Mouse (Mus musculus) hindbrain, embryonic 12.5 days (tissue): ENCODE measurements at regions not wholly inside any gene's neighbourhood (a gene's known extent, or its start where the extent isn't known, plus 50 kb on each side); places are given as distances from the start of the nearest gene placed in this dataset.

Experiments
- ATAC-seq: fragments of 200-750 bp; cut with Nextera tagmentation; 2 replicates; pipeline ENCODE4 v1.8.0; 2017; ENCODE audit warnings: moderate TSS enrichment; ENCODE audit not compliant: low FRiP score
- H3K27ac ChIP-seq: fragments of 300-500 bp; sonication (generic); 2 replicates; pipeline ENCODE4 v1.5.1; 2016; ENCODE audit warnings: mild to moderate bottlenecking
- H3K27me3 ChIP-seq: fragments of 300-500 bp; sonication (generic); 2 replicates; pipeline ENCODE4 v1.6.1; 2016; ENCODE audit warnings: mild to moderate bottlenecking
- H3K36me3 ChIP-seq: fragments of 300-500 bp; sonication (generic); 2 replicates; pipeline ENCODE4 v1.6.1; 2016; ENCODE audit warnings: mild to moderate bottlenecking
- H3K4me1 ChIP-seq: fragments of 300-500 bp; sonication (generic); 2 replicates; pipeline ENCODE4 v1.6.1; 2016
- H3K4me2 ChIP-seq: fragments of 300-500 bp; sonication (generic); replicated peaks from 2 replicates; pipeline ENCODE4 v1.6.1; 2016; ENCODE audit warnings: mild to moderate bottlenecking
- H3K4me3 ChIP-seq: fragments of 300-500 bp; sonication (generic); 2 replicates; pipeline ENCODE4 v1.5.1; 2016; ENCODE audit warnings: mild to moderate bottlenecking
- H3K9ac ChIP-seq: fragments of 300-500 bp; sonication (generic); 2 replicates; pipeline ENCODE4 v1.6.1; 2016; ENCODE audit warnings: mild to moderate bottlenecking, moderate library complexity
- H3K9me3 ChIP-seq: fragments of 300-500 bp; sonication (generic); replicated peaks from 2 replicates; pipeline ENCODE4 v1.6.1; 2016; ENCODE audit warnings: mild to moderate bottlenecking
- WGBS: fragments of 180-500 bp; shearing (Covaris S2); methylation state at CpG from one replicate; pipeline ENCODE4 v1.1.7; 2016; 5-methylcytosine and 5-hydroxymethylcytosine counted together

- Histone ChIP-seq H3K4me1 (peaks cover 21% of the 10 kb centered on the region), H3K36me3 (no peaks in the 10 kb centered on the region), H3K4me2 (no peak overlapping the region), H3K9me3 (no peaks in the 10 kb centered on the region), H3K4me3 (no peak overlapping the region), H3K27me3 (0 out of 2 replicates have a peak, but pooled peaks cover 3% of the 10 kb centered on the region), H3K27ac (no peak overlapping the region), H3K9ac (no peak overlapping the region)
- ATAC-seq, result no peak
- WGBS, result 86% methylated on average over 10 of the region's 10 CpGs
Measured at GRCm38 (mm10) chr2:166250571-166250970, 95.1 kb upstream of the Sulf2 start.

- Histone ChIP-seq H3K4me2 (no peak overlapping the region), H3K4me1 (peaks cover 12% of the 10 kb centered on the region), H3K9ac (no peak overlapping the region), H3K4me3 (no peak overlapping the region), H3K9me3 (no peaks in the 10 kb centered on the region), H3K27ac (peak overlapping the region; percentile 62), H3K27me3 (0 out of 2 replicates have a peak, but pooled peaks cover 3% of the 10 kb centered on the region), H3K36me3 (no peaks in the 10 kb centered on the region)
- ATAC-seq, result peak; percentile 48; the same call in 1 of the 2 replicates
- WGBS, result 36% methylated on average over 7 of the region's 7 CpGs
Measured at GRCm38 (mm10) chr2:166249338-166249950, 94.0 kb upstream of the Sulf2 start.

- Histone ChIP-seq H3K27me3 (peaks cover 3% of the 10 kb centered on the region; the same call in 1 of the 2 replicates), H3K4me1 (peaks cover 12% of the 10 kb centered on the region), H3K4me2 (no peak overlapping the region), H3K27ac (no peak overlapping the region), H3K4me3 (no peak overlapping the region), H3K9ac (no peak overlapping the region), H3K9me3 (no peaks in the 10 kb centered on the region), H3K36me3 (no peaks in the 10 kb centered on the region)
- no peak for ATAC-seq
- WGBS, result 77% methylated on average over 17 of the region's 17 CpGs
Measured at GRCm38 (mm10) chr2:166246401-166247189, 91.1 kb upstream of the Sulf2 start.

- H3K27me3 ChIP-seq, result peaks cover 6% of the 10 kb centered on the region
- H3K4me2 ChIP-seq, result no peak overlapping the region
- no peaks in the 10 kb centered on the region for H3K36me3 ChIP-seq
- H3K9me3 ChIP-seq, result peaks cover 5% of the 10 kb centered on the region; the same call in 1 of the 2 replicates
- no peak for ATAC-seq
- H3K27ac ChIP-seq, result no peak overlapping the region
- no peak overlapping the region for H3K9ac ChIP-seq
- no peak overlapping the region for H3K4me3 ChIP-seq
- peaks cover 10% of the 10 kb centered on the region for H3K4me1 ChIP-seq
- 61% methylated on average over 8 of the region's 8 CpGs for WGBS
Measured at GRCm38 (mm10) chr2:166245219-166245618, 89.8 kb upstream of the Sulf2 start.

GRCm38 (mm10) chr2:166242786-166243521, 87.5 kb upstream of the Sulf2 start:
- H3K27ac ChIP-seq, result no peak overlapping the region
- H3K4me2 ChIP-seq, result no peak overlapping the region
- H3K9me3 ChIP-seq, result peaks cover 8% of the 10 kb centered on the region; the same call in 1 of the 2 replicates
- ATAC-seq, result no peak
- no peaks in the 10 kb centered on the region for H3K36me3 ChIP-seq
- 75% methylated on average over 14 of the region's 14 CpGs for WGBS
- peaks cover 6% of the 10 kb centered on the region for H3K27me3 ChIP-seq
- no peak overlapping the region for H3K4me3 ChIP-seq
- peaks cover 11% of the 10 kb centered on the region for H3K4me1 ChIP-seq
- H3K9ac ChIP-seq, result no peak overlapping the region

- ATAC-seq, result no peak
- H3K4me2 ChIP-seq, result no peak overlapping the region
- H3K9ac ChIP-seq, result no peak overlapping the region
- H3K4me1 ChIP-seq, result peaks cover 21% of the 10 kb centered on the region
- H3K9me3 ChIP-seq, result peaks cover 8% of the 10 kb centered on the region; the same call in 1 of the 2 replicates
- no peaks in the 10 kb centered on the region for H3K36me3 ChIP-seq
- no peak overlapping the region for H3K27ac ChIP-seq
- H3K4me3 ChIP-seq, result no peak overlapping the region
- H3K27me3 ChIP-seq, result peaks cover 3% of the 10 kb centered on the region
- WGBS, result 84% methylated on average over 3 of the region's 3 CpGs
Measured at GRCm38 (mm10) chr2:166241310-166241709, 85.8 kb upstream of the Sulf2 start.

- H3K36me3 ChIP-seq, result no peaks in the 10 kb centered on the region
- H3K4me3 ChIP-seq, result no peak overlapping the region
- no peak for ATAC-seq
- H3K9ac ChIP-seq, result no peak overlapping the region
- no peak overlapping the region; the same call in 1 of the 2 replicates for H3K27ac ChIP-seq
- 70% methylated on average over 4 of the region's 4 CpGs for WGBS
- peaks cover 3% of the 10 kb centered on the region for H3K27me3 ChIP-seq
- no peak overlapping the region for H3K4me2 ChIP-seq
- H3K9me3 ChIP-seq, result peaks cover 8% of the 10 kb centered on the region; the same call in 1 of the 2 replicates
- peaks cover 19% of the 10 kb centered on the region for H3K4me1 ChIP-seq
Measured at GRCm38 (mm10) chr2:166240056-166240455, 84.6 kb upstream of the Sulf2 start.

- Histone ChIP-seq H3K9ac (no peak overlapping the region), H3K36me3 (no peaks in the 10 kb centered on the region), H3K27ac (peak overlapping the region; percentile 82), H3K4me3 (no peak overlapping the region), H3K4me1 (peaks cover 25% of the 10 kb centered on the region), H3K4me2 (no peak overlapping the region), H3K9me3 (peaks cover 8% of the 10 kb centered on the region; the same call in 1 of the 2 replicates), H3K27me3 (peaks cover 7% of the 10 kb centered on the region)
- 21% methylated on average over 13 of the region's 13 CpGs for WGBS
- ATAC-seq, result peak; percentile 91
Measured at GRCm38 (mm10) chr2:166237554-166238269, 82.2 kb upstream of the Sulf2 start.

GRCm38 (mm10) chr2:166236102-166236501, 80.6 kb upstream of the Sulf2 start:
- Histone ChIP-seq H3K4me3 (no peak overlapping the region), H3K9me3 (peaks cover 8% of the 10 kb centered on the region; the same call in 1 of the 2 replicates), H3K27ac (no peak overlapping the region), H3K36me3 (no peaks in the 10 kb centered on the region), H3K27me3 (peaks cover 6% of the 10 kb centered on the region), H3K4me1 (peaks cover 28% of the 10 kb centered on the region), H3K9ac (no peak overlapping the region), H3K4me2 (no peak overlapping the region)
- no peak for ATAC-seq
- 84% methylated on average over 5 of the region's 5 CpGs for whole genome bisulfite sequencing

- no peak for ATAC-seq
- no peak overlapping the region for H3K4me2 ChIP-seq
- H3K4me1 ChIP-seq, result peaks cover 28% of the 10 kb centered on the region
- no peak overlapping the region for H3K9ac ChIP-seq
- H3K27me3 ChIP-seq, result peaks cover 14% of the 10 kb centered on the region; the same call in 1 of the 2 replicates
- H3K4me3 ChIP-seq, result no peak overlapping the region
- 83% methylated on average over 7 of the region's 7 CpGs for WGBS
- no peak overlapping the region for H3K27ac ChIP-seq
- H3K36me3 ChIP-seq, result no peaks in the 10 kb centered on the region
- no peaks in the 10 kb centered on the region for H3K9me3 ChIP-seq
Measured at GRCm38 (mm10) chr2:166234579-166235212, 79.2 kb upstream of the Sulf2 start.

GRCm38 (mm10) chr2:166233246-166233645, 77.8 kb upstream of the Sulf2 start:
- Histone ChIP-seq H3K27ac (no peak overlapping the region), H3K4me3 (no peak overlapping the region), H3K4me1 (peaks cover 24% of the 10 kb centered on the region), H3K9ac (no peak overlapping the region), H3K9me3 (no peaks in the 10 kb centered on the region), H3K36me3 (no peaks in the 10 kb centered on the region), H3K27me3 (peaks cover 14% of the 10 kb centered on the region; the same call in 1 of the 2 replicates), H3K4me2 (no peak overlapping the region)
- ATAC-seq, result no peak
- 72% methylated on average over 1 of the region's 1 CpGs for WGBS
